Mouse (Mus musculus) liver, embryonic 13.5 days (tissue): ENCODE data around the gene Akap7. TPM values are rescaled to one million over a fixed set of nuclear protein-coding genes. Genes with fewer than 3 reads are reported as not detected.

Experiments
- ATAC-seq: fragments of 200-750 bp; cut with Nextera tagmentation; 2 replicates; pipeline ENCODE4 v1.8.0; 2017; ENCODE audit warnings: low read depth, mild to moderate bottlenecking, moderate number of reproducible peaks, moderate library complexity
- DNase-seq: peaks from one replicate; pipeline ENCODE4 v3.0.0; 2022
- H3K27ac ChIP-seq: fragments of 300-500 bp; sonication (generic); 2 replicates; pipeline ENCODE4 v1.5.1; 2015; ENCODE audit warnings: moderate library complexity, mild to moderate bottlenecking, inconsistent platforms
- H3K27me3 ChIP-seq: fragments of 300-500 bp; sonication (generic); 2 replicates; pipeline ENCODE4 v1.6.1; 2015; ENCODE audit warnings: mild to moderate bottlenecking, inconsistent platforms
- H3K36me3 ChIP-seq: fragments of 300-500 bp; sonication (generic); 2 replicates; pipeline ENCODE4 v1.6.1; 2015; ENCODE audit warnings: mild to moderate bottlenecking, inconsistent platforms
- H3K4me1 ChIP-seq: fragments of 300-500 bp; sonication (generic); replicated peaks from 2 replicates; pipeline ENCODE4 v1.6.1; 2015; ENCODE audit warnings: inconsistent platforms
- H3K4me2 ChIP-seq: fragments of 300-500 bp; sonication (generic); 2 replicates; pipeline ENCODE4 v1.6.1; 2015; ENCODE audit warnings: inconsistent platforms, mild to moderate bottlenecking, moderate library complexity
- H3K4me3 ChIP-seq: fragments of 300-500 bp; sonication (generic); replicated peaks from 2 replicates; pipeline ENCODE4 v1.5.1; 2015; ENCODE audit warnings: mild to moderate bottlenecking, inconsistent platforms
- H3K9ac ChIP-seq: fragments of 300-500 bp; sonication (generic); 2 replicates; pipeline ENCODE4 v1.6.1; 2015; ENCODE audit warnings: mild to moderate bottlenecking, inconsistent platforms
- H3K9me3 ChIP-seq: fragments of 300-500 bp; sonication (generic); replicated peaks from 2 replicates; pipeline ENCODE4 v1.6.1; 2016; ENCODE audit warnings: inconsistent platforms
- WGBS: fragments of 180-500 bp; shearing (Covaris S2); methylation state at CpG from one replicate; pipeline ENCODE4 v1.1.7; 2015; ENCODE audit not compliant: insufficient replicate concordance; 5-methylcytosine and 5-hydroxymethylcytosine counted together
- polyA plus RNA-seq: library from polyadenylated mRNA; unstranded; fragments of >200 nt; fragmentation: Nextera tagmentation; extraction: Ambion mirVana; gene quantifications from 2 replicates; pipeline ENCODE4 v1.2.1, GENCODE M21; 2015

Akap7 gene
- polyA plus RNA-seq: 26.0 and 32.6 TPM in 2 replicates

DNA sequence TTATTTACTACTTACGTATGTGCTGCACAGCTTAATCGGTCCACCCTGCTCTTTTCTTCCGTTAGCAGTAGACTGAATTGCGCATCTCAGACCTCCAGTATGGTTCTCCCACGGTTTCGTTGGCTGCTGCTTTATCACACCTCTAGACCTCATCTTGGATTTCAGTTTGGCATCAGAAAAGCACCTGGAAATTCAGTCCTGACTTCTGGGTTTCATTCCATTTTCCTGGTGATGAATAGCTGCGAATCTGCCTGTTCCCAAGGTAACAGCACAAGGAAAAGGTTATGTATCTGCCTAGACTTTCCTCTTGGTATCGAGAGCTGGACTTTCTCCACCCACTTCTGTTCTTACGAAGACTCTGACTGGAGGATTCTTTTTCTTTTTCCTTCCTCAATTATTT lies at the start of gene Akap7:
Gene Akap7 (minus strand): TSS at position 101 of the 400 bp plus-strand sequence.
- Histone ChIP-seq H3K4me1 (peaks cover 3% of the 10 kb centered on the region; the same call in 1 of the 2 replicates), H3K4me2 (no peak within 1 kb of the TSS), H3K27ac (no peak within 1 kb of the TSS), H3K9ac (no peak within 1 kb of the TSS), H3K4me3 (no peak within 1 kb of the TSS), H3K9me3 (no peaks in the 10 kb centered on the region), H3K27me3 (0 out of 2 replicates have a peak, but pooled peaks cover 2% of the 10 kb centered on the region), H3K36me3 (no peaks in the 10 kb centered on the region)
- DNase-seq (no peak), ATAC-seq (no peak)
- WGBS: 72% methylated on average over 9 of the region's 9 CpGs

GRCm38 (mm10) chr10:25354390-25354789 lies 46.7 kb upstream of the Akap7 start:
- H3K9me3 ChIP-seq: no peaks in the 10 kb centered on the region
- no peaks in the 10 kb centered on the region for H3K36me3 ChIP-seq
- H3K4me1 ChIP-seq: peaks cover 6% of the 10 kb centered on the region
- H3K4me3 ChIP-seq: no peak overlapping the region
- no peak overlapping the region for H3K4me2 ChIP-seq
- DNase-seq: no peak
- H3K27ac ChIP-seq: no peak overlapping the region
- WGBS: 79% methylated on average over 7 of the region's 7 CpGs
- ATAC-seq: no peak
- H3K9ac ChIP-seq: no peak overlapping the region
- 0 out of 2 replicates have a peak, but pooled peaks cover 3% of the 10 kb centered on the region for H3K27me3 ChIP-seq

- Histone ChIP-seq H3K9ac (no peak overlapping the region), H3K27ac (no peak overlapping the region), H3K4me2 (no peak overlapping the region), H3K36me3 (no peaks in the 10 kb centered on the region), H3K9me3 (no peaks in the 10 kb centered on the region), H3K4me1 (0 out of 2 replicates have a peak, but pooled peaks cover 2% of the 10 kb centered on the region), H3K27me3 (0 out of 2 replicates have a peak, but pooled peaks cover 3% of the 10 kb centered on the region), H3K4me3 (no peak overlapping the region)
- 77% methylated on average over 3 of the region's 3 CpGs for WGBS
- ATAC-seq: no peak
- DNase-seq: no peak
These were observed 46.3 kb upstream of the Akap7 start for GRCm38 (mm10) chr10:25353941-25354340.

DNA sequence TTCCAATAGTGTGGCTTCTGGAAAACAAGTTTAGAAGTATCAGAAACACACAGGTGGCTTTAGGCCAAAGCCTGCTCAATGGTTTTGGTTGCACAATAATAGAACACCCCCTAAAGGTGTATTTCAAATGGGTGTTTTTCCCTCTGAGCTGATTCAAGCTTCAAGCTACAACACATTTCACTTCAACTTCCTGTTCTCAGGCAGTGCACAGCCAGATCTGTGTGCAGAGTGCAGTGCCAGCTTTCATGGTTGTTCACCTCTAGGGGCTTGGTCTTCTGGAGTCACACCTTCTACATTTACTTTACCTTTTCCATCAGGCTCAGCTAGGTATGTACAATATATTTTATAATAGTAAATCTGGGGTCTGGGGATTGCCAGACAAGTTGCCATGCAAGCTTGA lies 35.1 kb upstream of the Akap7 start:
- no peaks in the 10 kb centered on the region for H3K9me3 ChIP-seq
- H3K27ac ChIP-seq: no peak overlapping the region
- H3K4me3 ChIP-seq: no peak overlapping the region
- no peak overlapping the region for H3K9ac ChIP-seq
- no peaks in the 10 kb centered on the region for H3K36me3 ChIP-seq
- no peaks in the 10 kb centered on the region for H3K4me1 ChIP-seq
- ATAC-seq (no peak), DNase-seq (no peak)
- H3K27me3 ChIP-seq: no peaks in the 10 kb centered on the region
- no peak overlapping the region for H3K4me2 ChIP-seq

DNA sequence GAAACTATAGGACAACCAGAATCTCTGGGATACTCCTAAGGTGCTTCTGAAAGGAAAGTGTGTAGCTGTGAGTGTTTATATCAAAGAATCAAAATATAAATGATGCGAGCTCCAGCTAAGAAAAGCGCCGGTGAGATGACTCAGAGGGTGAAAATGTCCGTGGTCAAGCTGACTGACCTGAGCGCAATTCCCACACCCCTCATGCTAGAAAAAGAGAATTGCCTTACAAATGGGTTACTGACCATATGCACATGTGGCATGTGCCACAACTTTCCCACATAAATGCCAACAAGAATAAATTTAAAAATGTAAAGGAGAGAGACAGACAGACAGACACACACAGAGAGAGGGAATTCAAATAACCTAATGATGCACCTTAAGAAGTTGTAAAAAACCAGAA lies 33.0 kb upstream of the Akap7 start:
- ATAC-seq: no peak
- 78% methylated on average over 5 of the region's 5 CpGs for WGBS
- Histone ChIP-seq H3K27ac (no peak overlapping the region), H3K9me3 (no peaks in the 10 kb centered on the region), H3K27me3 (no peaks in the 10 kb centered on the region), H3K4me2 (no peak overlapping the region), H3K36me3 (no peaks in the 10 kb centered on the region), H3K4me3 (no peak overlapping the region), H3K4me1 (no peaks in the 10 kb centered on the region), H3K9ac (no peak overlapping the region)
- no peak for DNase-seq

- WGBS: 66% methylated on average over 4 of the region's 4 CpGs
- no peak overlapping the region for H3K4me3 ChIP-seq
- ATAC-seq (no peak), DNase-seq (no peak)
- H3K9ac ChIP-seq: no peak overlapping the region
- H3K4me2 ChIP-seq: no peak overlapping the region
- H3K9me3 ChIP-seq: no peaks in the 10 kb centered on the region
- H3K4me1 ChIP-seq: no peaks in the 10 kb centered on the region
- no peaks in the 10 kb centered on the region for H3K36me3 ChIP-seq
- no peak overlapping the region for H3K27ac ChIP-seq
- no peaks in the 10 kb centered on the region for H3K27me3 ChIP-seq
These were observed 25.9 kb upstream of the Akap7 start for GRCm38 (mm10) chr10:25333390-25334079.

- H3K36me3 ChIP-seq: no peaks in the 10 kb centered on the region
- H3K4me3 ChIP-seq: no peak overlapping the region
- no peaks in the 10 kb centered on the region for H3K4me1 ChIP-seq
- H3K4me2 ChIP-seq: no peak overlapping the region
- H3K9me3 ChIP-seq: no peaks in the 10 kb centered on the region
- WGBS: 62% methylated on average over 9 of the region's 9 CpGs
- H3K9ac ChIP-seq: no peak overlapping the region
- no peak overlapping the region for H3K27ac ChIP-seq
- ATAC-seq: no peak
- H3K27me3 ChIP-seq: no peaks in the 10 kb centered on the region
- DNase-seq: no peak
These were observed 23.8 kb upstream of the Akap7 start for GRCm38 (mm10) chr10:25331321-25332049.

DNA sequence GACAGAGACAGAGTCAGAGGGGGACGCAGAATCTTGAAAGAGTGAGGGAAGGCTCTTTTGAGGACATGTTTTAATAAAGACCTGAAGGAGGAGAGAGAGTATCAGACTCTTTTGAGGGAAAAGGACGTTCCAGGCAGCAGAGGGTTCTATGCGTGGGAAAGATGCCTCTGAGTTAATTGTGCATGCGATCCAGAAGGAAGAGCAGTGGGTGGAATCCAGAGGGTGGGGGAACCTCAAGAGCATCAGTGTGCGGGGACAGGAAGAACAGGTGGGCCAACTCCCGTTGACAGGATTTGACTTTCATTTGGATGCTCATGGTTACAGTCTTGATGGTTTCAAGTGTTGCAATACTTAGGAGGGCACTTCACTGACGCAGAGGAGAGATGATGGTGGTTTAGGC lies 22.4 kb upstream of the Akap7 start:
- Histone ChIP-seq H3K27ac (no peak overlapping the region), H3K27me3 (no peaks in the 10 kb centered on the region), H3K36me3 (no peaks in the 10 kb centered on the region), H3K4me3 (no peak overlapping the region), H3K4me1 (no peaks in the 10 kb centered on the region), H3K4me2 (no peak overlapping the region), H3K9ac (no peak overlapping the region), H3K9me3 (no peaks in the 10 kb centered on the region)
- ATAC-seq (no peak), DNase-seq (no peak)
- 72% methylated on average over 7 of the region's 7 CpGs for WGBS

GRCm38 (mm10) chr10:25327511-25327910 lies 19.8 kb upstream of the Akap7 start:
- no peak overlapping the region for H3K4me2 ChIP-seq
- no peaks in the 10 kb centered on the region for H3K27me3 ChIP-seq
- DNase-seq (no peak), ATAC-seq (no peak)
- H3K36me3 ChIP-seq: no peaks in the 10 kb centered on the region
- H3K27ac ChIP-seq: no peak overlapping the region
- no peak overlapping the region for H3K4me3 ChIP-seq
- no peaks in the 10 kb centered on the region for H3K4me1 ChIP-seq
- WGBS: 67% methylated on average over 6 of the region's 6 CpGs
- no peak overlapping the region for H3K9ac ChIP-seq
- H3K9me3 ChIP-seq: no peaks in the 10 kb centered on the region

- ATAC-seq (no peak), DNase-seq (no peak)
- H3K4me1 ChIP-seq: no peaks in the 10 kb centered on the region
- H3K27me3 ChIP-seq: no peaks in the 10 kb centered on the region
- H3K4me3 ChIP-seq: no peak overlapping the region
- no peaks in the 10 kb centered on the region for H3K9me3 ChIP-seq
- no peak overlapping the region for H3K27ac ChIP-seq
- H3K4me2 ChIP-seq: no peak overlapping the region
- WGBS: 74% methylated on average over 4 of the region's 4 CpGs
- H3K9ac ChIP-seq: no peak overlapping the region
- H3K36me3 ChIP-seq: no peaks in the 10 kb centered on the region
These were observed 18.0 kb upstream of the Akap7 start for GRCm38 (mm10) chr10:25325690-25326089.

GRCm38 (mm10) chr10:25321198-25321597 lies 13.5 kb upstream of the Akap7 start:
- Histone ChIP-seq H3K27me3 (no peaks in the 10 kb centered on the region), H3K27ac (no peak overlapping the region), H3K4me1 (peaks cover 4% of the 10 kb centered on the region), H3K4me3 (no peak overlapping the region), H3K9ac (no peak overlapping the region), H3K36me3 (no peaks in the 10 kb centered on the region), H3K4me2 (no peak overlapping the region), H3K9me3 (no peaks in the 10 kb centered on the region)
- DNase-seq: no peak
- 62% methylated on average over 4 of the region's 4 CpGs for WGBS
- ATAC-seq: no peak

DNA sequence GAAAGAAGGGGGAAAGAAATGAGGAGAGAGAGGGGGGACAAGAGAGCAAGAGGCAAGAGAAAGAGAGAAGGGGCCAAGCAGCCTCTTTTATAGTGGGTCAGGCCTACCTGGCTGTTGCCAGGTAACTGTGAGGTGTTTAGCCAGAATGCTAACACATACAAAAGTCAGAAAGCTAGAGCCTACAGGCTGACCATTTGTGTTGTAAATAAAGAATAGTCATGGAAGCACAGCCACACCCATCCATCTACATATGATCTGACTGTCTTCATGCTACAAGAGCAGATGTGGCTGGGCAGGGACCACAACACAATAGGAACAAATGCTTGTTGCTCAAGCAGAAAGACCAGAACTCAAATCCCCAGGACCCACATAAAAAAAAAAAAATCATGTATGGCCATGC lies 11.9 kb upstream of the Akap7 start:
- Histone ChIP-seq H3K4me3 (no peak overlapping the region), H3K9ac (no peak overlapping the region), H3K36me3 (no peaks in the 10 kb centered on the region), H3K4me2 (no peak overlapping the region), H3K9me3 (no peaks in the 10 kb centered on the region), H3K4me1 (peaks cover 4% of the 10 kb centered on the region), H3K27me3 (no peaks in the 10 kb centered on the region), H3K27ac (no peak overlapping the region)
- ATAC-seq (no peak), DNase-seq (no peak)
